Mouse (Mus musculus): ENCODE results near the gene March6. TPM values are rescaled to one million over a fixed set of nuclear protein-coding genes. Genes with fewer than 3 reads are reported as not detected.

Gene March6
- polyA plus RNA-seq, 1 experiment: 26.7 TPM

- Histone ChIP-seq H3K4me1 (ENCODE audit: control insufficient read depth, insufficient read depth, low read length) (no peaks in the 10 kb centered on the region; the same call in 1 of the 2 replicates), H3K27me3 (ENCODE audit: control insufficient read depth, insufficient read depth, low read length) (no peaks in the 10 kb centered on the region), H3K27ac (ENCODE audit: control insufficient read depth, insufficient read depth, low read depth, low read length) (no peak overlapping the region), H3K36me3 (ENCODE audit: control insufficient read depth, insufficient read depth, low read length) (no peaks in the 10 kb centered on the region), H3K4me3 (ENCODE audit: control insufficient read depth, low read depth, low read length) (no peak overlapping the region)
- no peak for TF ChIP-seq POLR2A (IDR thresholded peaks at IDR 0.05; ENCODE audit: control insufficient read depth, low read depth, low read length)
- no peak for TF ChIP-seq CTCF (IDR thresholded peaks at IDR 0.05; ENCODE audit: control insufficient read depth, insufficient read depth, insufficient replicate concordance, low read depth, low read length)
Measured at GRCm38 (mm10) chr15:31542013-31542958, 11.4 kb upstream of the March6 start.

- Histone ChIP-seq H3K4me3 (ENCODE audit: control insufficient read depth, low read depth, low read length) (no peak overlapping the region), H3K36me3 (ENCODE audit: control insufficient read depth, insufficient read depth, low read length) (no peaks in the 10 kb centered on the region), H3K27me3 (ENCODE audit: control insufficient read depth, insufficient read depth, low read length) (no peaks in the 10 kb centered on the region), H3K4me1 (ENCODE audit: control insufficient read depth, insufficient read depth, low read length) (peaks cover 4% of the 10 kb centered on the region), H3K27ac (ENCODE audit: control insufficient read depth, insufficient read depth, low read depth, low read length) (no peak overlapping the region)
- TF ChIP-seq CTCF (IDR thresholded peaks at IDR 0.05; ENCODE audit: control insufficient read depth, insufficient read depth, insufficient replicate concordance, low read depth, low read length): no peak
- no peak for TF ChIP-seq POLR2A (IDR thresholded peaks at IDR 0.05; ENCODE audit: control insufficient read depth, low read depth, low read length)
Measured at GRCm38 (mm10) chr15:31540513-31540802, 9.6 kb upstream of the March6 start.

- no peak for TF ChIP-seq POLR2A (IDR thresholded peaks at IDR 0.05; ENCODE audit: control insufficient read depth, low read depth, low read length)
- TF ChIP-seq CTCF (IDR thresholded peaks at IDR 0.05; ENCODE audit: control insufficient read depth, insufficient read depth, insufficient replicate concordance, low read depth, low read length): no peak
- no peaks in the 10 kb centered on the region for H3K27me3 ChIP-seq (ENCODE audit: control insufficient read depth, insufficient read depth, low read length)
- H3K27ac ChIP-seq (ENCODE audit: control insufficient read depth, insufficient read depth, low read depth, low read length): no peak overlapping the region
- H3K4me3 ChIP-seq (ENCODE audit: control insufficient read depth, low read depth, low read length): no peak overlapping the region
- H3K36me3 ChIP-seq (ENCODE audit: control insufficient read depth, insufficient read depth, low read length): no peaks in the 10 kb centered on the region
- H3K4me1 ChIP-seq (ENCODE audit: control insufficient read depth, insufficient read depth, low read length): peaks cover 4% of the 10 kb centered on the region
Measured at GRCm38 (mm10) chr15:31539643-31540512, 9.0 kb upstream of the March6 start.

- Histone ChIP-seq H3K36me3 (ENCODE audit: control insufficient read depth, insufficient read depth, low read length) (no peaks in the 10 kb centered on the region), H3K4me3 (ENCODE audit: control insufficient read depth, low read depth, low read length) (no peak overlapping the region), H3K27me3 (ENCODE audit: control insufficient read depth, insufficient read depth, low read length) (no peaks in the 10 kb centered on the region), H3K4me1 (ENCODE audit: control insufficient read depth, insufficient read depth, low read length) (peaks cover 4% of the 10 kb centered on the region), H3K27ac (ENCODE audit: control insufficient read depth, insufficient read depth, low read depth, low read length) (no peak overlapping the region)
- TF ChIP-seq CTCF (IDR thresholded peaks at IDR 0.05; ENCODE audit: control insufficient read depth, insufficient read depth, insufficient replicate concordance, low read depth, low read length): no peak
- TF ChIP-seq POLR2A (IDR thresholded peaks at IDR 0.05; ENCODE audit: control insufficient read depth, low read depth, low read length): no peak
Measured at GRCm38 (mm10) chr15:31538346-31538745, 7.5 kb upstream of the March6 start.

- no peaks in the 10 kb centered on the region for H3K36me3 ChIP-seq (ENCODE audit: control insufficient read depth, insufficient read depth, low read length)
- TF ChIP-seq CTCF (IDR thresholded peaks at IDR 0.05; ENCODE audit: control insufficient read depth, insufficient read depth, insufficient replicate concordance, low read depth, low read length) (no peak), POLR2A (IDR thresholded peaks at IDR 0.05; ENCODE audit: control insufficient read depth, low read depth, low read length) (no peak)
- no peaks in the 10 kb centered on the region for H3K27me3 ChIP-seq (ENCODE audit: control insufficient read depth, insufficient read depth, low read length)
- H3K27ac ChIP-seq (ENCODE audit: control insufficient read depth, insufficient read depth, low read depth, low read length): no peak overlapping the region
- peaks cover 4% of the 10 kb centered on the region for H3K4me1 ChIP-seq (ENCODE audit: control insufficient read depth, insufficient read depth, low read length)
- H3K4me3 ChIP-seq (ENCODE audit: control insufficient read depth, low read depth, low read length): no peak overlapping the region
Measured at GRCm38 (mm10) chr15:31537706-31538105, 6.9 kb upstream of the March6 start.

- Histone ChIP-seq H3K27ac (ENCODE audit: control insufficient read depth, insufficient read depth, low read depth, low read length) (no peak overlapping the region), H3K4me1 (ENCODE audit: control insufficient read depth, insufficient read depth, low read length) (peaks cover 7% of the 10 kb centered on the region), H3K36me3 (ENCODE audit: control insufficient read depth, insufficient read depth, low read length) (no peaks in the 10 kb centered on the region), H3K27me3 (ENCODE audit: control insufficient read depth, insufficient read depth, low read length) (no peaks in the 10 kb centered on the region), H3K4me3 (ENCODE audit: control insufficient read depth, low read depth, low read length) (no peak overlapping the region)
- no peak for TF ChIP-seq POLR2A (IDR thresholded peaks at IDR 0.05; ENCODE audit: control insufficient read depth, low read depth, low read length)
- TF ChIP-seq CTCF (IDR thresholded peaks at IDR 0.05; ENCODE audit: control insufficient read depth, insufficient read depth, insufficient replicate concordance, low read depth, low read length): no peak
Measured at GRCm38 (mm10) chr15:31536051-31536737, 5.3 kb upstream of the March6 start.

All from testis, adult 2 months (tissue).